Mouse (Mus musculus): ENCODE results near the gene Cebpb.

DNA sequence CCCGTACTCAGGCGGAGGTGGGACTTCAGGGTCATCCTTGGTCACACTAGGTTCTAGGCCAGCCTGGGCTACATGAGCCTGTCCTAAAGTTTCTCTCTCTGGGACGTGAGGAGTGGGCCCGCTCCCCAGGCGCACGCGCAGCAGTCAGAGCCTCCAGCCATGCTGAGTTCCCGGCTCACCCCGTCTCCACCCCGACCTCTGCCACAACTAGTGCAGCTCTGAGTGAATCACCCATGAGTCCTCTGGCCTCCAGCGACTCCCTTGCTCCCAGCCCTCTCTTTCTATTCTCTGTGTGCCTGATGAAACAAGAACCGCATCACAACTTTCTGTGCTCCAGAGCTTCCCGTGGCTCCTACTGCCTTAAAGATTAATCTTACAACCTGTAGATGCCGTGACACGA lies 19.7 kb downstream of the Cebpb start:
- no peak for TF ChIP-seq USF1 (IDR thresholded peaks at IDR 0.05; ENCODE audit: low read depth, low read length)
- no peak for TF ChIP-seq MXI1 (IDR thresholded peaks at IDR 0.05; ENCODE audit: low read depth, low read length)
- TF ChIP-seq CTCF (IDR thresholded peaks at IDR 0.05 in 2 of 3, conservative IDR thresholded peaks at IDR 0.05 in 1 of 3; ENCODE audit: control insufficient read depth in 1 of 3, insufficient read depth in 1 of 3, low read depth in 2 of 3, low read length in 3 of 3, poor library complexity in 1 of 3, severe bottlenecking in 1 of 3) = no peak
- no peak for TF ChIP-seq MYB (IDR thresholded peaks at IDR 0.05; ENCODE audit: low read depth, low read length)
- no peak for TF ChIP-seq GATA1 (IDR thresholded peaks at IDR 0.05; ENCODE audit: low read depth, low read length)
- no peak for TF ChIP-seq RCOR1 (IDR thresholded peaks at IDR 0.05; ENCODE audit: low read depth, low read length)
- TF ChIP-seq MAX (IDR thresholded peaks at IDR 0.05; ENCODE audit: low read length) = no peak
- no peak for TF ChIP-seq MAFK (IDR thresholded peaks at IDR 0.05; ENCODE audit: borderline replicate concordance, low read depth, low read length)
- TF ChIP-seq CHD1 (IDR thresholded peaks at IDR 0.05; ENCODE audit: low read depth, low read length) = no peak
- no peak for TF ChIP-seq EP300 (IDR thresholded peaks at IDR 0.05; ENCODE audit: low read depth in 1 of 2, low read length in 2 of 2)
- no peak for TF ChIP-seq RAD21 (IDR thresholded peaks at IDR 0.05; ENCODE audit: low read depth, low read length)
- no peak for TF ChIP-seq TAL1 (IDR thresholded peaks at IDR 0.05; ENCODE audit: low read length)

Measured in MEL (cell line).